Mouse (Mus musculus): Measurements from ENCODE around the gene Ppp1r37.

The Ppp1r37 gene

DNA sequence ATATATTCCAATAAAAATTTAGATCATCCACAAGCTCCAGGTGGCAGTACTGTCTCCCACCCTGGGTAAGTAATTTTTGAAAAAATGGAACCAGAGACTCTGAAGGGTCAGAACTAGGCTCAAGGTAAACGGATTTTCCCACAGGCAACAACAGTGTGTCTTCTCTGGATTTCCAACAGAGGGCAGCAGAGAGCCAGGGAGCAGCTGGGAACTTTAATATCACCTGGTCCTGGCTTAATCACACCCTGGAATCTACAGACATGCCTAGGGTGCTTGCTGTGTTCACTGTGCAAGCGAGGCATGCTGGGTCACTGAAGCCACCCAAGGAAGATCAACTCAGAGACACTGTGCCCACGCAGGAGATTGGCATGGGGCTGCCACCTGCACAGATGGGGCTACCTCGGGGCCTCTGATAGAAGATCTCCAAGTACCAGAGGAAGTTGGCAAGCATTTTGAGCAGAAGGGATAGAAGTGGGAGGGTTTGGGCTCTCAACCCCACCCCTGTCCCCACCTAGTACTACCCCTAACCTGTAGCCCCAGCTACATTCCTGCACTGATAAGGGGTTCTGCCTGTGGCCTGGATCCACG is 59.3 kb downstream of the Ppp1r37 start:
- peak; percentile 72 for DNase-seq (ENCODE audit: low spot score)

DNA sequence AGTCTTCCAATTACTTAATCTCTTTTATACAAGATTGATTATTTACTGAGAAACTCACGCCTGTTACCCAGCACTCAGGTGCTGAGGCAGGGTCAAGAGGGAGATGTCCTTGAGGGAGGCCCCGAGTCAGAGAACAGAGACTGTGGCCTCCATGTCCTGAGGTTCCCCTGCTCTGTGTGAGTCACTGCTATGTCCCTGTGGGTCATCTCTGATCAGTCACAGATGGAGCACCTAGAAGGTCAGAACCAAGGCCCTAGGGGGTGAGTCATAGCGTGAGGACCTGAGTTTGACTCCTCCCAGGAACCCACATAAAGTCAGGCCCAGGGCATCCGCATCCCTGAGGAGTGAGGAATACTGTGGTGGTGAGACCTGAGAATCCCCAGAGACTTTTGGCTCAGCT is 61.2 kb downstream of the Ppp1r37 start:
- no peak for DNase-seq (ENCODE audit: low spot score)

DNA sequence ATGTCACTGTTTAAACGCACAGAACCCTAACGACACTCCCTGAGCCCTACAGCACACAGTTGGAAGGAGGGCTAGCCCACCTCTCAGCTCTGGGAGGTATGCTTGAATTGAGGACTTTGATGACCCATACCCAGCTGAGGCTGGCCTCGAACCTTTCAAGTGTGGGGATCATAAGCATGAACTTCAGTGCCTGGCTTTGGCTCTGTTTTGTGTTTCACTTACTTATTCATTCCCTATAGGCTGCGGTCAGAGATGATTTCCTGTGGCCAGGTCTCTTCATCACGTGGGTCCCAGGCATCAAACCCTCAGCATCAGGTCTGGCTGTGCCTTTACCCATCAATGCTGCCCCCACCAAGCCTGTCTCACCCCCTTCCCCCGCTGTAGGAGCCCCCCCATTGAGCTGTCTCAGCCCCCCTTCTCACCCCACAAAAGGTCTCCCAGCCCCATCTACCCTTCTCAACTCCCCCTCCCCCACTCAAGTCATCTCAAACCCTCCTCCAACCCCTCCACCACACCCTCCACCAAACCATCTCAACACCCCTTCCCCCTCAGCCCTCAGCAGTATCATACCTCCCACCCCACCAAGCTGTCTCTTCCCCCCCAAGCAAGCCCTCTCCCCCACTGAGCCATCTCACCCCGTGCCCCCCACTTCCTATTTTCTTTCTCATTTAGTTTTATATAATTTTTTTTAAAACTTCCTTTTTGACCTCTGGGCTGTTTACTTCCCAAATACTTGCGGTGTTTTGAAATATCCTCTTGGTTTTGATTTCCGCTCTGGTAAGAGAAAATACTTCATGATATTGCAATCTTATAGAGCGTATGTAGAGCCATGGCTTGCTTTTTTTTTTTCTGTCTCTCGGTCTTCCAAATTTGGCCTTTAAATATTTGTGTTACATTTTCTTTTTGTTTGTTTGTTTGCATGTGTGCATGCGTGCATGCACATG is 62.2 kb downstream of the Ppp1r37 start:
- no peak for DNase-seq (ENCODE audit: low spot score)

DNA sequence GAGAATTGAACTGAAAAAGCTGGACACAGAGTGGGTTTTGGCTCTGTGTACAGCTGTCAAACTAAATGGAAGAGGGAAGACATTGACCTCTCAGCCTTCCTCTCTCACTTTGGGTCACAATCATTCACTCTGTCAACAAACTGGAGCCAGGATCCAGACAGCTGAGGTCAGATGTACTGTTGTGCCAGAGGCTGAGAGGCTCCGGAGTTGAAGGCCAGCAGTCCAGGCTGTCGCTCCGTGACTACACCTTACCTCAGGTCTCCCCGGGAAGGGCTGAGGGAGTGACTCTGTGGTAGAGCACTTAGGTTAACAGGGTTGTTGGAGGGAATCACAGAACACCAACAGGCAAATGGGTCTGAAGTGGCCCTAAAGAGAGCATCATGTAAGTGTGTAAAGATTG is 64.5 kb downstream of the Ppp1r37 start:
- peak; percentile 16 for DNase-seq (ENCODE audit: low spot score)

DNA sequence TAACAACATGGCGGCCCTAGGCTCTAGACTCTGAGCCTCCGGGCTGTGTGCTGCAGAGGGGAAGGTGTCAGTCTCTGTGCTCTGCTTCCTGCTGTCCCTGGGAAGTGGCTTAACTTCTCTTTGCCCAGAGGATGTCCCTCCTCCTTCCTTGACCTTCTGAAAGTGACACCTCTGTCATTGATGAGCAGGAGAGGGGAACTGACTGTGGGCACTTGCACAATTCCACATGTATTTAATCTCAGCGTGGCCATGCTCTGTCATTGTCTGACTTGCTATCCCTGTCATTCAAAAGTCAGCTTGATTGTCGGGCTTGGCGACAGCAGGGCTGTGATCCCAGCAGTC is 66.7 kb downstream of the Ppp1r37 start:
- DNase-seq (ENCODE audit: low spot score) = no peak

DNA sequence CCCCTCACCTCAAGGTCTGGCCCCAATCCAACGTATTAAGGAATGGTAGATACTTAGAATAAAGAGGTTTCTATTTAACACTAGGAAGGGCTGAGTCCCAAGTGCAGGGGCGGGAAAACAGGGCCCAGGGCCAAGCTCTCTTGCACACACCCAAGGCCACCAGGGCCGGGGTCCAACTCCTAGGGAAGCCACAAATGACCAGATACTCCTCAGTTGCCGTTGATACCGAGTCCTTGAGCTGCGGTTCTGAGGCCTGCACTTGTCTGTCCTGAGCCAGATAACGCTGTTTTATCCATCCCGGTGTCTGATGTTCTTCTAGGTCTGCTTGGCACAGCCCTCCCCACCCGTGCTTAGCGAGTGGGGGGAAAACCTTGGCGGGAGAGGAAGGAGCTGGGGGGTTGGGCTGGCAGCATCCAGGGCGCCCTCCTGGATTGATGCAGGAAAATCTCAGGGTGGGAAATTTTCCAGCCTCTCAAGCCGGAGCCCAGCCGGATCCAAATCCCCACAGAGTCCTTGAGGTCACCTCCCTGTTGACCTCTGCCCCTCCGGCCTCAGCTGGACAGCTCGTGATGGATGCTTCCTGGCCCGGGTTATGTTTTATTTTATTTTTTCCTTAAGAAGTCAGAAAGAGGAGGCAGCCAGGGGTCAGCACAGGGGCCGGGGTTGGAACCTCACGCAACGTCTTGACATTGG is 67.2 kb downstream of the Ppp1r37 start:
- no peak for DNase-seq (ENCODE audit: low spot score)

DNA sequence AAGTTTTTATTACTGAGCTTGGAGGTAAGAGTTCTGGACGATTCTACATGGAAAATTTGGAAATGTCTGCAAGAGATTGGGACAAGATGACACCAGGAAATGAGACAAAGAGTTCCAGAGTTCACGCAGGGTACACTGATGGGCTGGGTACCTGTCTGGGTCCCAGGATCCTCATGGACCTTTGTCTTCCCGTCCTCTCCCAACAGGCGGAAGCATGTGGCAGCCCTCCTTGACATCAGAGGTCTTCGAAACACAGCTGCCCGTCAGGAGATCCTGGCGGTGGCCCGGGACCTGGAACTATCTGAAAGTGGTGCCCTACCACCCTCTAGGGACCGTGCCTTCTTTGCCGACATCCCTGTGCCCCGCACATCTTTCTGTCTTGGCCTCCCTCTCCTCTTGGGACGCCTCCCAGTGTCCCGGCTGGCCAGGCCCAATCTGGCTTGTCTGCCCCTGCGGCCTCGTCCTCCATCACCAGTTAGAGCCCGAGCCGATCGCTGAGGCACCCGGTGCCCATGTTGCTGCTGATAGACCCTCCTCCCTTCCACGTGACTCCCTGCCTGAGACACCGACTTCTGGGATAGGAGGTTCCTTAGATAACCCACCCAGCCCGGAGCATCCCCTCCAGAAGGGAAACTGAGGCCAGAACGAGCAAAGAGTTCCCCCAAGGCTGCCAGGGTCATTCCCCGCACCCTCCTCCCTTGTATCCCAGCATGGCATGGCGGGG is 68.0 kb downstream of the Ppp1r37 start:
- no peak for DNase-seq (ENCODE audit: low spot score)

DNA sequence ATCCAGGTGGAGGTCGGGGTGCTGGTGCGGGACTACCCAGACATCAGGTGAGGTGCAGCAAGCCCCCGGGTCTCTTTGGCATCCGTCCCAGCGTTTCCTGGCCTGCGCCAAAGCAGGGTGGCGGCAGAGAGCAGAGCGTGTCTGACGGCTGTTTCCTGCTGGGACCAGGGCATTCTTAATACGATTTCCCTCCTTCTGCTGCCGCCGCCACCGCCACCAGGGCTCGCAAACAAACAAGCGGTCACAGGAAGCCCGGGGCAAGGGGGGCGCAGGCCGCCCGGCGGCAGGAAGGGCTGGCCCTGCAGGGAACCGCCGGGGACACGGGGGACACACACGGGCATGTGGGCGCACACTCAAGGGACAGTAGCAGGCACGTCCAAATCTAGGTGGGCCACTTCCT is 71.1 kb downstream of the Ppp1r37 start:
- no peak for DNase-seq (ENCODE audit: low spot score)

DNA sequence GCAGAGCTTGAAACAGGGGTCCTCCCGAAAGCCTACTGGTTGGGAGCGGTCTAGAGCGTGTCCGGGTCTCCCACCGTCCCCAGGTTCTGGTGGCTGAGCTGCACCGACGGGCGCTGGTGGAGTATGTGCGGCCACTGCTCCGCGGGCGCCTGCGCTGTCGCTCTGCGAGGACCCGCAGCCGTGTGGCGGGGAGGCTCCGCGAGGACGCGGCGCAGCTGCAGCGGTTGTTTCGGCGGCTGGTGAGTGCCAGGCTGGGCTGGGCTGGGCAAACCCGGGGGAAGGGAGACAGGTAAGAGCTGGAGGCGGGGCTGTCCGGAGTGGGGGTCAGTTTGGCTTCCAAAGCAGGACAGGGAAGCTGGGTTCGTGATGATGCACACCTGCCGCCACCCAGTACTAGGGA is 73.4 kb downstream of the Ppp1r37 start:
- DNase-seq (ENCODE audit: low spot score) = no peak

DNA sequence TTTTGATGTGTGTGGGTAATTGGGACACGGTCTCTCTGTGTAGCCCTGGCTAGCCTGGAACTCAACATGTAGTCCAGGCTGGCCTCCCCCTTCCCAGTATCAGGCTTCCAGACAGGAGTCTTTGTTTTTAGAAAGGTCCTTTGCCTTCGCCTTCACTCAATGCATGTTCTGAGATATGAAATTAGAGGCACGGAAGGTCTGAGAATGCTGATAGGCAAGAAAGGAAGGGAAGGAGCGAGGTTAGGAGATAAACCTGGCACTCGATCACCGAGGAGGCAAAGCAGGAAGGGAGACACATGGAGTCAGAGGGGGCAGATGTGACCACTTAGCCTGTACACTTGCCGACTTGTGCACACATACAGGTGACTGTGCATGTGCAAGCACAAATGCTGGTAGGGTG is 76.3 kb downstream of the Ppp1r37 start:
- no peak for DNase-seq (ENCODE audit: low spot score)

DNA sequence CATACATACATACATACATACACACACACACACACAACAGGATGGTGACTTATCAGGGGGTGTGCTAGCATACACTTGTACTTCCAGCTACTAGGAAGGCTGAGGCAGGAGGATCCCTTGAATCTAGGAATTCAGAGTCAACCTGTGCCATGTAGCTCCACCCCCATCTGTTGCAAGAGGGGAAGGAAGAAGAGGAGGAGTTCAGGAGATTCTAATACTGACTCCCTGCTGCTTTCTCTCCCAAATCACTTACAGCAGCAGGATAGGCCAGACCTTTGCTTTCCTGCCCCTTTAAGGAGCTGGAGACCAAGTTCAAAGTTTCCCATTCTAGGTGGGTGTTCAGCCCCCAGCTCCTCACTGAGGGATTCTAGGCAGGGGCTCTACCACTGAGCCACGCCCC is 77.4 kb downstream of the Ppp1r37 start:
- no peak for DNase-seq (ENCODE audit: low spot score)

DNA sequence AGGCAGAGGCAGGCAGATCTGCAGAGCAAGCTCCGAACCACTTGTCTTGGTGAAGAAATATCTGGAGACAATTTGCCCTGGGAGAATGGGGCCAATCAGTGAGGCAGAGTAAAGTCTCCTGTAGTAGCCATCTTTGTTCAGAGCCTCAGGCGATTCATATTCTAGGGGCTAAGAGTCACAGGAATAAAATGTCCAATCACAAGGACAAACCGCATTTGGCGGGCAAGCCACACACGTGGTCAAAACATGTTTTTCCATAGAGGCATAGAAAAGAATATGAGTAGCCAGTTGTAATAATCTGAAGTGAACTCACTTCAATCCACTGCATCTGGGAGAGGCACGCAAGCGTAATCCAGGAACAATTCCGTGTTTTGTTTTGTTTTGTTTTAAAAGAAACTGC is 79.6 kb downstream of the Ppp1r37 start:
- DNase-seq (ENCODE audit: low spot score) = no peak

Data from adipocyte (in vitro differentiated cells).